Mouse (Mus musculus): ENCODE data around the gene 6030468B19Rik.

The 6030468B19Rik gene

DNA sequence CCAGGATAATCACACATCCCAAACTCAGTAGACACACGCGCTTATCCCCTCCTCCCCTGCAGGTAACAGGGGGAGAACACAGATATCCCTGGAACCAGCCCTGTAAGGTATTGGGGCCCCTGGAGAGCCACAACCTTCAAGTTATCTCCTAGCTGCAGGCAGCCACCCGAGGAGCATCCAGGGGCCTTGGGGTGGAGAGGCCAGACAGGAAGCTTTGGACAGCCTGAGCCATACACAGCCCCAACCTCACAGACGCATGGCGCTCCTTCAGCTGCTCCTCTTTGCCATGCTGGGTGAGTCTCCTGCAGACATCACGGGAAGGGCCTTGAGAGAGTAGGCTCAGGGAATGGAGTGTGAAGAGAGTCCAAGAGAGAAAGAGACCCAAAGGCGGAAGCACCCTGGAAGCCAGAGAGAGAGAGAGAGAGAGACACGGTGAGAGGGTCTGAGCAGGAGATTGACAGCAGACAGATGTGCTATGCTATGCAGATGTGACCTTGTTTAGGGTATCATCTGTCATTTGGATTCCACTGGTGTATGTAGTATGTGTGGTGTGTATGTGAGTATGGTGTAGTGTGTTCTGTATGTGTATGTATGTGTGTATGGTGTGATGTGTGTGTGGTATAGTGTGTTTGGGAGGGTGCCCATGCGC is at the start of gene 6030468B19Rik:
Gene 6030468B19Rik (plus strand): TSS at position 150 of the 649 bp plus-strand sequence.
- DNase-seq: no peak

DNA sequence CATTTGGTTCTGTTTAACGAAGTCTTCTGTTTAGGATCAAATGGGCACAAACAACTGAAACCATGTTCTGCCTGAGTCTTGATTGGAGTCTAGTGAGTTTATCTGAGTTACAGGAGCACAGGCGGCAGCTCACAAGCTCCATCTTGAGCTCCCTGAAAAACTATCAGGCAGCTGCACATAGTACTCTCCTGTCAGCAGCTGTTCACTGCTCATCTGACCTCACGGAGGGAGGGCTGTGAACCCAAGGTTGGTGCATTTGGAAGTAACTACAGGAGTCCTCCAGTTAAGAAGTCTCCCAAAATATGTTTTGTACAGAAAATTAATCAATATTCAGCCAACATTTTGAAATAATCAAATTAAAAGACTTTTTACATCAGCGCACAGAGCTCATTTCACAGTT is 48.8 kb upstream of the 6030468B19Rik start:
- no peak for DNase-seq

DNA sequence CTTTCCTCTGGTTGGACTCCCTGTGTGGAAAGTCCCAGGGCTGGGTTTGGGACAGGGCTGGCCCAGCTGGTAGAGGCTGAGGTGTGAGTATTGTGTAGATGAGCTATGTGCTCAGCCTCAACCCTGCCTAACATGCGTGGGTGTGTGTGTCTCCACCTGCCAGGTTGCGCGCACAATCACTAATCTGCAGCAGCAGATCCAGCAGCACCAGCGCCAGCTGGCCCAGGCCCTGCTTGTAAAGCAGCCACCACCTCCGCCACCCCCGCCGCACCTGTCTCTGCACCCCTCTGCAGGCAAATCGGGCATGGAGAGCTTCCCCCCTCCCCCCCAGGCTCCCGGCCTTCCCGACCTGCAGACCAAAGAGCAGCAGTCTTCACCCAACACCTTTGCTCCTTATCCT is 48.0 kb upstream of the 6030468B19Rik start:
- no peak for DNase-seq

DNA sequence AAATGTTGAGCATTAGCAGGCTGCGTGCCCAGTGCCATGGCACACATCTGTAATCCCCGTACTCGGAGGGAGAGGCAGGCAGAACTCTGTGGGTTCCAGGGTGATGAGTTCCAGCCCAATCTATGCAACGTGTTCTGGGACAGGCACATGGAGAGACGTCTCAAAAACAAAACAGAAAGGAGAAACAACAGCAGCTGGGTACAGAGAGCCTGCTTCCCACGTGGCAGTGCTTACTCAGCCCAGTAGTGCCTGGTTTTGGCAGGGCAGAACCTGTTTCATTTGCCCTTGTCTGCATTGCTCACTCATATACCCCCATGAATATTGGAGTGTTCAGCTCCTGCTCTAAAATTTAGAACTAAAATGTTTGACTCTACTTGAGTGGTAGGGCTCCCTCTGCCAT is 45.9 kb upstream of the 6030468B19Rik start:
- no peak for DNase-seq

DNA sequence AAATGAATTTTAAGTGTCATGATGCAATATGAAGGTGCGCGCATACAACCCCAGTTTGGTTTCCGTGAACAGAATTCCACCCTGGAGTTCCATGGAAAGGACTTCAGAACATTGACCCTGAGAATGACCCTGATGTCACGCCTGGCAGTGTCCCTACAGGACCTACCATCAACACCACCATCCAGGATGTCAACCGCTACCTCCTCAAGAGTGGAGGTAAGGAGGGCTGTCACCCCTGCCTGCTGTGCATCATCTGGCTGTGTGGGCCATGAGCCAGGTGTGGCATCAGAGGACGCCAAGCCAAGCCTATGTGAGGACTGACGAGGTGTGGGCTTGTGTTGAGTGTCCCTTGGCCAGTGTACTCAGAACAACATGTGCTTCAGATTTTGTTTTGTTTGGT is 41.6 kb upstream of the 6030468B19Rik start:
- DNase-seq: no peak

DNA sequence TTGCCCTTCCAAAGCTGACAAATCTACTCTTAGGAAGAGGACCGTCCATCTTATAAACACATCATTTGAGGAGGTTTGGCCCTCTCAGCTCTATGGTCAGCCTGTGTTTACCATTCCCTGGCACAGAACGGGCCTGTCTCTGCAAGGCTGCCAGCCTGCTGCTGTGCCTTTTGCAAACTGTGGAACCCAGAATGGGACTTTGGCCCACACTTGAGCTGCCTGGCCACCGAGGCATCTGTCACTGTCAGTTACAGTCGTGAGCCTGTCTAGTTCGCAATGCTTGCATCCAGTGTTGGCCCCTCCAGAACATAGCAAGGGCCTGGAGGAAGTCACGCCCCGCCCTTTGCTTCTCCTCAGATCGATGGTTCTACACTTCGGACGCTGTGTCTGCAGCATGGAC is 38.2 kb upstream of the 6030468B19Rik start:
- no peak for DNase-seq

DNA sequence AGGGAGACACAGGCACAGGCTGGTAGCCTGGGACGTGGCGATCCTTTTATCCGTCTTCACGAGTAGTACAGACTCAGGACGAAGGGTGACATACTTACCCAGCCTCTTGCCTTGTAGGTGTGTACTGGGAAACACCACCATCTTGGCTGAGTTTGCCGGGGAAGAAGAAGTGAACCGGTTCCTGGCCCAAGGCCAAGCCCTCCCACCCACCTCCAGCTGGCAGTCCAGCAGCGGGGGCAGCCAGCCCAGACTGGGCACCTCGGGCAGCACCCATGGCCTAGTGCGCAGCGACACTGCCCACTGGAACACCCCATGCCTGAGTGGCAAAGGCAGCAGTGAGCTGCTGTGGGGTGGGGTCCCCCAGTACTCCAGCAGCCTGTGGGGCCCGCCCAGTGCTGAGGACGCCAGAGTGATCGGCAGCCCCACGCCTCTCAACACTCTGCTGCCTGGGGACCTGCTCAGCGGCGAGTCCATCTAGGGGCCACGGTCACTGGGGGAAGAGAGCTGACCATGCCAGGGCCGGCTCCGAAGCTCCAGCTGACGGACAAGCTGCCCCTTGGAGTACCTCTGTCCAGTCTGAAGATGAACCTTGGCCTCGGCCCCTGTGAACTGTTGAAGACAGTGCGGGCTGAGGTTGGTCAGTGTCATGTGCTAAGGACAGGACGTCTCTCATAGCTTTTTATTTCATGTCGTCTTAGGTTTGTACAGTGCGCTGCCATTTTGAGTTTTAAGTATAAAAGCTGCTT is 36.9 kb upstream of the 6030468B19Rik start:
- no peak for DNase-seq

DNA sequence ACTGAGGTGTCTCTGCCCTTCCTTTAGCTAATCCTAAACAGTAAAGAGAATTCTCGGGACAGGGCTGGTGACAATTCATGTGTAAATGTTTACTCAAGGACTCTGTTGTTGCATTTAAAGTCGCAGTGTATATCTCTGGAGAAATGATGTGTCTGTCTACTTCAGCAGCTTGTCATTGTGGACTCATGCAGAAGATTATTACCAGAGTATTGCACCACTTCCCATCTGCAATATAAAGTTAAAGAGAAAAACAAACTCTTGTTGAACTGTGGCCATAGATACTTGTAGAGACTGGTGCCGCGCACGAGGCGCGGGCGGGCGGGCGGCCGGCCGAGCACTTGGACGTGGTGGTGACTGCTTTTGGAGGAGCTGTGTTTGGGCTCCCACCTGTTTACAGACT is 35.7 kb upstream of the 6030468B19Rik start:
- DNase-seq: no peak

DNA sequence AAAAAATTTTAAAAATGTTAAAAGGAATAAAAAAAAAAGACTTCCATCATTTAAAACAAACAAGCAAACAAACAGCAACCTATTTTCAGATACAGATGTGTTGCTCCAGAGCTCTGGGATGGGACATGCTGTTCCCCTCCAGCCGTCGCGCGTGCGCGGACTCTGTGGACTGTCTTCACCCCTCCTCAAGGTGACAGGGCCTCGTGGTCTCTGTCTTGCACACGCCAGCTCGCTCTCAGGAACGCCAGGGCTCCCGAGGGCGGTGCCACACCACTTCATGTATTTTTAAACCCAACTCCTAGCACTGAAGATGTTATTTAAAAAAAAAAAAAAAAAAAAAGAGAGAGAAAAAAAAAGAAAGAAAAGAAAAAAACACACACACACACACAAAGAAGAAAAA is 35.2 kb upstream of the 6030468B19Rik start:
- DNase-seq: no peak

DNA sequence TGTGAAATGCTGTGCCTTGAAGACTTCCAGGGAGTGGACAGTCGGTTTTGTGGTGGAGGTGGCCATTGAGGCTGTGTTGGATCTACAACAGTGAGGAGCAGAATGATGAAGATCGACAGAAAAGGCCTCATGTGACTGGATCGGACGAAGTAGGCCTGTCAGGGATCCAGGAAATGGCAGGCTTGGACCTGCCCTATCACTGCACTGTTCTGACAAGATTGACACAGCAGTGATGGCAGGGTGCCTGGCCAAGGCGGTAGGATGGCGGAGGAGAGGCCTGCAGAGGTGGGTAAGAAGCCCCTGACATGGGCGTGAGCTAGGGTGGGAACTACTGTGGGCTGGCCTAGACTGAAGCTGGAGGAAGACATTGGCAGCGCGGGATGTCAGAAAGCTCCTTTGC is 33.1 kb upstream of the 6030468B19Rik start:
- DNase-seq: no peak

DNA sequence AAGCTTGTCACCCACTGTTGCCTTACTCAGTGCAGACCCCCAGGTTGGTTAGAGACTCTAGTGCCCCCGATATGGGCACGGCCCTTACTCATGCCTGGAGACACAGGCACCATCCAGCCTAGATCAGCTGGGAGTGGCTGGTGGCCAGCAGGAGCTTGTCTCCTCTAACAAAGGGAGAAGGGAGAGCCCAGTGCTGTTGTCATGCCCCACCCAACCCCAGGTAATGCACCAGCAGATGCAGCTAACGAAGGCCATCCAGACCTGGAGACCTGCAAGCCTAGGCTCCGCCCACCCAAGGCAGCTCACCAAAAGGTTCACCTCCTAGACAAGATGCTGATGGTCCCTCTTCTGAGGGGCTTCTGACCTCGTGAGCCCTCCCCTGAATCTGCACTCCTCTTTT is 32.1 kb upstream of the 6030468B19Rik start:
- no peak for DNase-seq

DNA sequence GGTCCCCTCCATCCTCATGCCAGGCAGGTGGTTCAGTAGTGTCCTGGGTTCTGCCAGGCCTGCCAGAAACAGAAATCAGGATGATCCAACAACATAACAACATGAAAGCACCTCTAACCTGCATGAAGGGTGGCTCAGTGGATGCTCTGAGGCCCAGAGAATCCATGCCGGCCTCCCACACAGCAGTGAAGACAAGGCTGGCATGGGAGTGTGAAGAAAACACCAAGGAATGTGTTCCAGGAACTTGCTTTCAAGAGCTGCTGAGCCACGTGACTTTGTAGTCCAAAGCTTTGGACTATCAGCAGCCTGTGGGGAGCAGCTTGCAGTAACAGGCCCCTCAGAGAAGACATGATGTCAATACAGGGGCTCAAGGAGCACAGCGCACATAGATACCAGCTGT is 31.2 kb upstream of the 6030468B19Rik start:
- DNase-seq: no peak

DNA sequence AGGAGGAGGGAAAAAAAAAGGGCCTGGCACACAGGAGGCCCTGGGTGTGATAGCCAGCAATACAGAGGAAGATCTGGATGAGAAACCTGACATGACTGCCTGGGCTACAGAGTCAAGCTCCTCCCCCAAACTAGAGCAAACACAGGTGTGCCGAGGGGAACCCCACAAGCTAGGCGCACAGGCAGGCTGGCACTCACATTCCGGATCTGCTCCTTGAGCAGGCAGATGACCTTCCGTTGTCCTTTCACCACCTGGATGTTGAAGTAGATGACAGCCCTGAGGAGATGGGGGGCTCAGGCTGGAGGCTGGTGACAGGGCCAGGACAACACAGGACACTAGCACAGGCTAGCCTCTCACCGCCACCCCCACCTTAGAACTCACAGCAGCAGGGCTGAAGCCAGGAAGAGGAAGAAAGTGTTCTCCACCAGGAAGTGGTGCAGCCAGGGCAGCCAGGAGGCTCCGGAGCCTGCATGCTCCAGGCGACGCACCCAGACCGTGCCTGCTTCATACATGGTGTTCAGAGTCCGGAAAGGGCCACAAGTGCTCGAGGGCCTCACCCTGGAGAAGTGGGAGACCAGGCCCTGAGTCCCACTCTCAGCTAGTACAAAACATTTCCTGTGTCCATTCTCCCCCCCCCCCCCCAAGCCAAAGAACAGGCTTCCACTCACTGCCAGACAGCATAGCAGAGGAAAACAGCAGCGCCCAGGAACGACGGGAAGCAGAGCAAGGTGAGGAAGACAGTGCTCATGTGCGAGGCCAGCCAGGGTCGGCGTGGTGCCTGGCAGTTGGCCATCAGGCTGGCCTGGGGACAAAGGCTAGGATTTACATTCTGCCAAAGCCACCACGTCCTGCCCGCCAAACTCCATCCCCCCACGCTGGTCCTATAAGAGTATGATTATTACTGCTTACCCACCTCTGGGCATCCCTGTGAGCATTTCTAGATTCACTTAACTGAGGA is 28.5 kb upstream of the 6030468B19Rik start:
- no peak for DNase-seq

DNA sequence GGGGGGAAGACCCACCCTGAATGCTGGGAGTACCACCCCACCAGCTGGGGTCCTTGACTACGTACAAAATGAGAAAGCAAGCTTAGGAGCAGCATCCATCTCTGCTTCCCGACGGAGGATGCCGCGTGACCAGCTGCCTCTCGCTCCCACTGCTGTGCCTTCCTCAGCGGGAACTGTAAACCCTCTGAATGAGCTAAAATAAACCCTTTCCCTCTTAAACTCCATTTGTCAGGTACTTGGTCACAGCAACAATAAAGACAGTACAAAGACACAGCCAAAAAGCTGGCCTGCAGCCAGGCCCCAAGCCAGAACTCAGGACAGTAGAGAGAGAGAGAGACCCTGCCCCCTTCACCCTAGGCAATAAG is 27.8 kb upstream of the 6030468B19Rik start:
- DNase-seq: no peak

DNA sequence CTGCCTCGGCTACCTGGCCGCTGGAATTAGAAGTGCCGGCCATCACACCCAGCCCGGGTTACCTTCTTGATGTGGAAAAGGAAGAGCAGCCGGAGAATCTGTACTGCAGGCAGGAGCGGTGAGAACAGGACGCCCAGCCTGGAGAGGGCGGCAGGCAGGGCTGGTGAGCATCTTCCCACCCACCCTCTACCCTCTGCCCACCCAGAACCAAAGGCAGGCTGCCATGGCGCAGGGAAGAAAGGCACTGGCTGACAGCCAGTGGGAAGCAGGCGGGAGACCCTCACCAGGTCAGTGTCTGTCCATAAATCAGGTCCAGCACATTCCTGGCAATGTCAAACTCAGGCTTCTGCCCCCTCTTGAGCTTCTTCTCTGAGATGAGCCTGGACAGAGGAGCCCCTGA is 27.1 kb upstream of the 6030468B19Rik start:
- no peak for DNase-seq

DNA sequence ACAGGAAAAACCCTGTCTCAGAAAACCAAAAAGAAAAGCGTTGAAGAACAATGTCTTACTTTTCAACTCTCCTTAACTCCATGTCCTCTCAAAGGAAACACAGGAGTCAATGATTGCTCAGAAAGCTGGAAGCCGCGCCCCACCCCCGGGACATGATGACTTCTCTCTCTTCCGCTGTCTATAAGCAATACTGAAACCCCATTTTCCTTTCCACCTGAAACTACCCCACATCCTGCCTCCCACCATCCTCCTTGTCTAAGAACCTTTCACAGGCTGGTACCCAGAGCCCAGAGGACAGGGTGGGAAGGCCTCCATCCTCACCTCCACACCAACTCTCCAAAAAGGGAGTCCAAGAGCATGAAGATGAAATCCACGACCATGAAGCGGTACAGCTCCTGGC is 25.1 kb upstream of the 6030468B19Rik start:
- DNase-seq: no peak

DNA sequence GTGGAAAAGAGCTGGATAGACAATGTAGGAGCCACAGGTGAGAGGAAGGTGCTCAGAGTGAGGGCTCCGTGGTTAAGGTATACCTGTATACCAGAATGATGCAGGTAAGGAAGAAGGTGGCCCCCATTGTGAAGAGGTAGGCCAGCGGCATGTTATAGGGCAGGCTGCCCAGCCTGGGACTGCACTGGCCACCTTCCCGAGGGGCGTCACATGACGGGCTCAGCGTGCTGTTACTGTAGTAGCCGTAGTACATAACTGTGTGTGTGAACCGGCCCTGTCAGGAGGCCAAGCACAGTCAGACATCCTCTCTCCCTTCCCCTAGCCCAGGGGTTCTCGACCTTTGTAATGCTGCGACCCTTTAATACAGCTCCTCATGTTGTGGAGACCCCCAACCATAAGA is 22.5 kb upstream of the 6030468B19Rik start:
- no peak for DNase-seq

DNA sequence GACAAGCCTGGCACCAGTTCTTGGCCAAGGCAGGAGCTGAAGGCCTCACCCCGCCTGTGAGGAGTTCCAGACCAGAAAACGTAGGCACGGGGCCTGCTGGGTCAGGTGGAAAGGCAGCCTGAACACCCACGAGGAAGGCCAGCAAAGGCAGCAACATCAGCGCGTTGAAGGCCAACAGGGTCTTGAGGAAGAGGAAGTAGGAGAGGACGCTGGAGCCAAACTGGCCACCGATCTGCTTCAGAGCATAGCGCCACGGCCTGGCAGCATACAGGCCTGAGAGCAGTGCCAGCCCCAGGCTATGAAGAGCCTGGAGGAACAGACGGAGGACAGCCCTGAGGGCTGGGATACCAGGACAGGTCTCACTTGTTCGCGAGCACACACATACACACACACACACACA is 21.9 kb upstream of the 6030468B19Rik start:
- no peak for DNase-seq

DNA sequence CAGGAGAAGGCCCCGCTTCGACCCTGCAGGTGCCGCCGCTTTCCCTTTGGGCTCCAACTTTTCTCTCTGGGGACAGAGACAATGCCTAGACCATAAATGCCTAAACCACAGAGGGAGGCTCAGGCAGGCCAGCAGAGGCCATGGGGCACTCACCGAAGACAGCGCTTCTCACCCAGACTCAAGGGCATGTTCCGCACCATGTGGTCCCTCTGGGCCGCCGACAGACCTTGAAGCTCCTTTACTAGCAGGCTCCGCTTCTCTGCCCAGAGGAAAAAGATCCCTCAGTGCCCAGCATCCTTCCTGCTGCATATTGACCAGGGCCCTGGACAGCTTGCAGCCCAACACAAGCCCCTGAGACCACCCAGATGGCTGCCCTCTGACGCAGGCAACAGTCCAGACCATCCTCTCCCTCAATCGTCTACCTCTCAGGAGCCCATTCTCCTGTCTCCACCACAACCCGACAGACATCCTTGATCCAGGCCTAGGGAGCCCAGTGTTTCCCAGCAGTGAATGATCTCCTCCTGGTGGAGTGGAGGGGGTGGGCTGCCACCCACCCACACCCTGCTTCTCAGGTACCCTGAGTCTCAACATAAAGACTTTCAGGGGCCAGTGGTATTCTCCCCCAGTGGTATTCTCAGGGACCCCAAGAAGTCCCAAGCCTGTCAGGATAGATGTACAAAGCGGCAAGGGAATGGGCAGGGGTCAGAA is 21.2 kb upstream of the 6030468B19Rik start:
- DNase-seq: no peak

DNA sequence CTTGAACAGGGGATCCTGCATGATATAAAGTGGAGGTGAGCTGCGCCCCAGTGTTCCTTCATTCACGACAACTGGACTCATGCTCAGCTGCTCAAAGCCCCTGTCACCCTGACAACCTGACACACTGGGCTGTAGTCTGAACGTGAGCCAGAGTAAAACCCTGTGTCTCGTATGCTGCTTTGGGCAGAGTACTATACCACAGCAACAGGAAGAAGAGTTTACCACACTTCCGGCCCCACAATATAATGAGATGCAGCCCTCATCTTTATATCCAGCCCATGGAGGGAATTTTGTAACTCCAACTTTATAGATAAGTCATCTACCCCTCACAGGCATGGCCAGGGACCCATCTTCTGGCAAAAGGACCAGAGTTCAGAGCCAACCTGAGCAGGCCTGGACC is 20.3 kb upstream of the 6030468B19Rik start:
- no peak for DNase-seq

DNA sequence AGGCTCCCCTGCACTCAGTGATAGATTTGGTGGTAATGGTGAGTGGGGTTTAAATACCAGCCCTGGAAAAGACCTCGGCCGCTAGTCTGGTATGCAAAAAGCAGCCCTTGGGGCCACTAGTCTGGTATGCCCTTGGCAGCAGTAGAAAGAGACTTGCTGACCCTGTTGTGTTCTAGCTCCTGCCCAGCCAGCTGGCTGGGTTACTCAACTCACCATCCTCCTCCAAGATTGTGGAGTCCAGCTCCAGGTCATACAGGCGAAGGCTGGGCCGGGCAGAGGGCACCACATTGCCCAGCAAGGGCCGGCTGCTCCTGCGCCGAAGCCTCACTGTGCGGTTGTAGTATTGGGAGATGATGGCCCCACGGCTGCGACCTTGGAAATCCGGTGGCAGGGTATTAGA is 19.4 kb upstream of the 6030468B19Rik start:
- DNase-seq: no peak

DNA sequence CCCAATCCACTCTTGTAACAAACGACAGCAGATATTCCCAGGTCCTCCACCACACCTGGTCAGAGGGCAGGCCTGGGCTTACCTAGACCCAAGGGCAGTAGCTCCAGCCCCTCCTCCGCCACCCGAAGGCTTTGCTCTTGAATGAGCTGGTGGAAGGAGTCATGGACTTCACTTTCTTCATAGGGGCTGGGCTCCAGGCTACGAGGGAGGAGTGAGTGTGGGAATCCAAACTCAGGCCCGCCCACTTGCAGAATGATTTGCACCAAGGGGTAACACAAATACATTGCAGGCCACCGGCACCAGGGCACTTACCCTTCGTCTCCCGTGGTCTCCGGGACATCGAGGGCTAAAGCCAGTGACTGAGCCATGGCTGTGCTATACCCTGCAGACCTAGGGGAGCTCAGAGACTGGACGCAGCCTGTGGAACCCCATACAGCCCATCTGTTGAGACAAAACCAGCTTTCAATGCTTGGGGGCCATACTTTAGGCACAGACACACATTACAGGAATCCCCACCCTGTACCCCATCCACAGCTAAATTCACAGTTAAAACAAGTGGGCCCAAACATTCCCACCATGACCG is 18.5 kb upstream of the 6030468B19Rik start:
- no peak for DNase-seq

All from right cerebral cortex, postnatal 14 days (tissue).